ENCODE assay signal across 8 mouse cellular contexts in genomic region chr3:30601175-30601574, GRCm38 (mm10). TPM values are rescaled to one million over a fixed set of nuclear protein-coding genes. Genes with fewer than 3 reads are reported as not detected.
DNase-seq lines count a peak whose midpoint lies in the region; ATAC-seq and TF ChIP-seq lines count a peak whose summit lies in the region.

No protein-coding gene starts in this region.

- no peaks in the 10 kb centered on the region for H3K4me1 ChIP-seq in ES-Bruce4 (ENCODE audit: control insufficient read depth, insufficient read depth, low read length)
- H3K4me1 ChIP-seq in forebrain, embryonic 11.5 days (replicated peaks; ENCODE audit: control insufficient read depth, insufficient read depth, low read length) = peaks cover 4% of the 10 kb centered on the region
- peaks cover 19% of the 10 kb centered on the region for H3K4me1 ChIP-seq in liver, embryonic 16.5 days (ENCODE audit: control insufficient read depth, low read depth, low read length)
- peaks cover 16% of the 10 kb centered on the region for H3K4me1 ChIP-seq in neural tube, embryonic 12.5 days
- peaks cover 7% of the 10 kb centered on the region; the same call in 1 of the 2 replicates for H3K4me1 ChIP-seq in stomach, postnatal 0 days (replicated peaks; ENCODE audit: control insufficient read depth, insufficient read depth)

- TF ChIP-seq EP300 in ES-Bruce4 (IDR thresholded peaks at IDR 0.05; ENCODE audit: insufficient read depth, low read depth, low read length) = peak; percentile 60; the same call in 1 of the 2 replicates
- no peak for TF ChIP-seq EP300 in stomach, postnatal 0 days (optimal IDR thresholded peaks at IDR 0.05)

- no peak for TF ChIP-seq CTCF in ES-Bruce4 (IDR thresholded peaks at IDR 0.05; ENCODE audit: low read depth, low read length)
- no peak for TF ChIP-seq CTCF in stomach, postnatal 0 days (IDR thresholded peaks at IDR 0.05; ENCODE audit: low read depth)

- ATAC-seq in forebrain, embryonic 11.5 days (replicated peaks; ENCODE audit: low FRiP score) = peak; percentile 32
- peak; percentile 46 for ATAC-seq in liver, embryonic 16.5 days (ENCODE audit: low read depth)
- ATAC-seq in neural tube, embryonic 12.5 days (ENCODE audit: low FRiP score, low read depth) = peak; percentile 15
- ATAC-seq in stomach, postnatal 0 days (ENCODE audit: low FRiP score, low TSS enrichment) = peak; percentile 8; the same call in 1 of the 2 replicates

- peak overlapping the region; percentile 75; the same call in 1 of the 2 replicates for H3K9ac ChIP-seq in ES-Bruce4 (ENCODE audit: low read depth, poor library complexity, severe bottlenecking)
- no peak overlapping the region for H3K9ac ChIP-seq in forebrain, embryonic 11.5 days (ENCODE audit: low read length)
- H3K9ac ChIP-seq in liver, embryonic 16.5 days (ENCODE audit: low read depth, low read length) = no peak overlapping the region; the same call in 1 of the 2 replicates
- H3K9ac ChIP-seq in neural tube, embryonic 12.5 days = no peak overlapping the region
- no peak overlapping the region for H3K9ac ChIP-seq in stomach, postnatal 0 days (ENCODE audit: low read length)

- peak overlapping the region; percentile 81 for H3K27ac ChIP-seq in ES-Bruce4 (ENCODE audit: insufficient read depth, low read length)
- no peak overlapping the region for H3K27ac ChIP-seq in forebrain, embryonic 11.5 days (ENCODE audit: low read depth, low read length)
- H3K27ac ChIP-seq in liver, embryonic 16.5 days (ENCODE audit: low read length) = peak overlapping the region; percentile 97
- no peak overlapping the region for H3K27ac ChIP-seq in neural tube, embryonic 12.5 days
- H3K27ac ChIP-seq in stomach, postnatal 0 days (replicated peaks) = 0 out of 2 replicates have a peak overlapping the region, but pooled peaks have one; percentile 8

- intact Hi-C loops in heart, postnatal 10 days (cut with DNase I) = loop anchor here (2.0 to 5.0 kb wide), 3 partner anchors 192 to 396 kb away; partner anchors contain the start of genes Prkci and Sec62

- H3K36me3 ChIP-seq in ES-Bruce4 (ENCODE audit: control insufficient read depth, insufficient read depth, low read length, poor library complexity, severe bottlenecking) = peaks cover 15% of the 10 kb centered on the region
- H3K36me3 ChIP-seq in forebrain, embryonic 11.5 days (ENCODE audit: control insufficient read depth, insufficient read depth, low read length) = no peaks in the 10 kb centered on the region; the same call in 1 of the 2 replicates
- peaks cover 5% of the 10 kb centered on the region; the same call in 1 of the 2 replicates for H3K36me3 ChIP-seq in liver, embryonic 16.5 days (ENCODE audit: control insufficient read depth, insufficient read depth)
- peaks cover 8% of the 10 kb centered on the region for H3K36me3 ChIP-seq in neural tube, embryonic 12.5 days
- H3K36me3 ChIP-seq in stomach, postnatal 0 days (ENCODE audit: control insufficient read depth, insufficient read depth, low read length) = no peaks in the 10 kb centered on the region; the same call in 1 of the 2 replicates

- TF ChIP-seq POLR2A in ES-Bruce4 (IDR thresholded peaks at IDR 0.05; ENCODE audit: insufficient read depth, low read length) = no peak

- peak overlapping the region; percentile 89 for H3K4me3 ChIP-seq in ES-Bruce4 (ENCODE audit: low read depth, low read length)
- peak overlapping the region; percentile 65 for H3K4me3 ChIP-seq in forebrain, embryonic 11.5 days (ENCODE audit: low read depth, low read length)
- H3K4me3 ChIP-seq in liver, embryonic 16.5 days (ENCODE audit: low read depth, low read length) = peak overlapping the region; percentile 73
- H3K4me3 ChIP-seq in neural tube, embryonic 12.5 days = peak overlapping the region; percentile 46
- H3K4me3 ChIP-seq in stomach, postnatal 0 days (ENCODE audit: low read depth, low read length) = peak overlapping the region; percentile 88

- no peaks in the 10 kb centered on the region for H3K27me3 ChIP-seq in ES-Bruce4 (ENCODE audit: control insufficient read depth, insufficient read depth, low read length, poor library complexity, severe bottlenecking)
- no peaks in the 10 kb centered on the region for H3K27me3 ChIP-seq in forebrain, embryonic 11.5 days (ENCODE audit: control insufficient read depth, insufficient read depth, low read length)
- H3K27me3 ChIP-seq in liver, embryonic 16.5 days (ENCODE audit: control insufficient read depth, insufficient read depth, low read depth, low read length) = peaks cover 18% of the 10 kb centered on the region
- peaks cover 4% of the 10 kb centered on the region; the same call in 1 of the 2 replicates for H3K27me3 ChIP-seq in neural tube, embryonic 12.5 days (replicated peaks)
- no peaks in the 10 kb centered on the region for H3K27me3 ChIP-seq in stomach, postnatal 0 days (ENCODE audit: control insufficient read depth, insufficient read depth, low read length)

- DNase-seq in c-Kit-negative CD71-positive TER-119-positive erythroid progenitor cells, embryonic 14.5 days (ENCODE audit: low read depth, low spot score) = peak; percentile 92
- peak; percentile 89 for DNase-seq in forebrain, embryonic 11.5 days (ENCODE audit: low spot score)
- peak; percentile 90 to 92 for DNase-seq in heart, postnatal 10 days
- DNase-seq in kidney, postnatal 4 days = peak; percentile 82 to 88
- peak; percentile 84 for DNase-seq in stomach, postnatal 0 days (ENCODE audit: low spot score)

- WGBS in forebrain, embryonic 11.5 days = under 1% methylated on average over 17 of the region's 17 CpGs
- WGBS in liver, embryonic 16.5 days (ENCODE audit: insufficient replicate concordance) = under 1% methylated on average over 17 of the region's 17 CpGs
- WGBS in neural tube, embryonic 12.5 days = under 1% methylated on average over 17 of the region's 17 CpGs
- under 1% methylated on average over 17 of the region's 17 CpGs for WGBS in stomach, postnatal 0 days

- peak overlapping the region; percentile 80 for H3K4me2 ChIP-seq in forebrain, embryonic 11.5 days (ENCODE audit: low read depth, low read length, severe bottlenecking)
- peak overlapping the region; percentile 96 for H3K4me2 ChIP-seq in liver, embryonic 16.5 days (ENCODE audit: low read depth, low read length)
- H3K4me2 ChIP-seq in neural tube, embryonic 12.5 days (replicated peaks) = peak overlapping the region; percentile 78
- peak overlapping the region; percentile 75 for H3K4me2 ChIP-seq in stomach, postnatal 0 days (replicated peaks; ENCODE audit: low read depth)

- H3K9me3 ChIP-seq in ES-Bruce4 (replicated peaks; ENCODE audit: control insufficient read depth, insufficient read depth, low read length, poor library complexity, severe bottlenecking) = no peaks in the 10 kb centered on the region
- H3K9me3 ChIP-seq in forebrain, embryonic 11.5 days (ENCODE audit: control insufficient read depth, low read length) = no peaks in the 10 kb centered on the region
- no peaks in the 10 kb centered on the region for H3K9me3 ChIP-seq in liver, embryonic 16.5 days (replicated peaks; ENCODE audit: control insufficient read depth, low read length)
- no peaks in the 10 kb centered on the region for H3K9me3 ChIP-seq in neural tube, embryonic 12.5 days
- no peaks in the 10 kb centered on the region for H3K9me3 ChIP-seq in stomach, postnatal 0 days (ENCODE audit: control insufficient read depth, low read length)

RNA-seq across cellular contexts. Expression of gene Mynn, which starts 0.7 kb away (rescaled TPM):
- polyA plus RNA-seq in ES-Bruce4 (2011; ENCODE audit: insufficient read depth, insufficient read length, low read depth, missing spikeins) = 25.9 and 26.1 TPM in 2 replicates
- polyA plus RNA-seq in forebrain, embryonic 11.5 days (2014; fragmentation: Nextera tagmentation; extraction: Ambion mirVana) = 33.4 and 36.4 TPM in 2 replicates
- 10 to 100 TPM; 14.7 to 18.5 TPM for total RNA-seq in heart, postnatal 10 days (2021)
- 13.4 and 14.2 TPM in 2 replicates for polyA plus RNA-seq in liver, embryonic 16.5 days (2015; fragmentation: Nextera tagmentation; extraction: Ambion mirVana)
- 34.6 and 38.8 TPM in 2 replicates for polyA plus RNA-seq in neural tube, embryonic 12.5 days (2016; fragmentation: Nextera tagmentation; extraction: Ambion mirVana)
- 11.2 and 12.0 TPM in 2 replicates for polyA plus RNA-seq in stomach, postnatal 0 days (2015; fragmentation: Nextera tagmentation; extraction: Ambion mirVana)

RNA-seq across cellular contexts. Expression of gene Actrt3, which starts 1.4 kb away (rescaled TPM):
- not detected in 2 replicates for polyA plus RNA-seq in ES-Bruce4 (2011; ENCODE audit: insufficient read depth, insufficient read length, low read depth, missing spikeins)
- 0.17 TPM in 1 of 2 replicates, not detected in the other for polyA plus RNA-seq in forebrain, embryonic 11.5 days (2014; fragmentation: Nextera tagmentation; extraction: Ambion mirVana)
- total RNA-seq in heart, postnatal 10 days (2021) = not detected
- not detected in 2 replicates for polyA plus RNA-seq in liver, embryonic 16.5 days (2015; fragmentation: Nextera tagmentation; extraction: Ambion mirVana)
- polyA plus RNA-seq in neural tube, embryonic 12.5 days (2016; fragmentation: Nextera tagmentation; extraction: Ambion mirVana) = 0.19 TPM in 1 of 2 replicates, not detected in the other
- polyA plus RNA-seq in stomach, postnatal 0 days (2015; fragmentation: Nextera tagmentation; extraction: Ambion mirVana) = not detected in 2 replicates

RNA-seq across cellular contexts. Expression of gene Lrriq4, which starts 43.1 kb away (rescaled TPM):
- polyA plus RNA-seq in ES-Bruce4 (2011; ENCODE audit: insufficient read depth, insufficient read length, low read depth, missing spikeins) = 2.4 and 3.3 TPM in 2 replicates
- polyA plus RNA-seq in forebrain, embryonic 11.5 days (2014; fragmentation: Nextera tagmentation; extraction: Ambion mirVana) = not detected in 2 replicates
- total RNA-seq in heart, postnatal 10 days (2021) = not detected
- polyA plus RNA-seq in liver, embryonic 16.5 days (2015; fragmentation: Nextera tagmentation; extraction: Ambion mirVana) = not detected in 2 replicates
- polyA plus RNA-seq in neural tube, embryonic 12.5 days (2016; fragmentation: Nextera tagmentation; extraction: Ambion mirVana) = not detected in 2 replicates
- 0.10 TPM in 1 of 2 replicates, not detected in the other for polyA plus RNA-seq in stomach, postnatal 0 days (2015; fragmentation: Nextera tagmentation; extraction: Ambion mirVana)

RNA-seq across cellular contexts. Expression of gene Lrrc34, which starts 46.5 kb away (rescaled TPM):
- 31.1 and 36.1 TPM in 2 replicates for polyA plus RNA-seq in ES-Bruce4 (2011; ENCODE audit: insufficient read depth, insufficient read length, low read depth, missing spikeins)
- polyA plus RNA-seq in forebrain, embryonic 11.5 days (2014; fragmentation: Nextera tagmentation; extraction: Ambion mirVana) = 1.2 and 2.1 TPM in 2 replicates
- total RNA-seq in heart, postnatal 10 days (2021) = not detected
- 0.06 TPM in 2 replicates for polyA plus RNA-seq in liver, embryonic 16.5 days (2015; fragmentation: Nextera tagmentation; extraction: Ambion mirVana)
- 0.92 and 1.6 TPM in 2 replicates for polyA plus RNA-seq in neural tube, embryonic 12.5 days (2016; fragmentation: Nextera tagmentation; extraction: Ambion mirVana)
- 0.15 and 0.23 TPM in 2 replicates for polyA plus RNA-seq in stomach, postnatal 0 days (2015; fragmentation: Nextera tagmentation; extraction: Ambion mirVana)

RNA-seq across cellular contexts. Expression of gene Mecom, which starts 53.4 kb away (rescaled TPM):
- polyA plus RNA-seq in ES-Bruce4 (2011; ENCODE audit: insufficient read depth, insufficient read length, low read depth, missing spikeins) = 0.14 and 0.24 TPM in 2 replicates
- polyA plus RNA-seq in forebrain, embryonic 11.5 days (2014; fragmentation: Nextera tagmentation; extraction: Ambion mirVana) = 17.6 and 19.5 TPM in 2 replicates
- 10 to 100 TPM; 27.4 to 35.8 TPM for total RNA-seq in heart, postnatal 10 days (2021)
- polyA plus RNA-seq in liver, embryonic 16.5 days (2015; fragmentation: Nextera tagmentation; extraction: Ambion mirVana) = 0.98 and 1.0 TPM in 2 replicates
- 16.1 and 18.4 TPM in 2 replicates for polyA plus RNA-seq in neural tube, embryonic 12.5 days (2016; fragmentation: Nextera tagmentation; extraction: Ambion mirVana)
- polyA plus RNA-seq in stomach, postnatal 0 days (2015; fragmentation: Nextera tagmentation; extraction: Ambion mirVana) = 25.7 and 27.9 TPM in 2 replicates

Comparison
In these comparisons a context has a peak if more than half of its experiments do, and no peak if none do; other contexts are left out.
1. H3K27ac ChIP-seq: peak in ES-Bruce4 (single experiment), liver, embryonic 16.5 days (single experiment) and stomach, postnatal 0 days (single experiment); none in forebrain, embryonic 11.5 days (single experiment) and neural tube, embryonic 12.5 days (single experiment).
2. Peak in every context shown above with its lines, with median percentiles within 50 percentile points of each other: H3K4me3 ChIP-seq, DNase-seq, ATAC-seq and H3K4me2 ChIP-seq.